Mouse (Mus musculus) C2C12 (cell line): Measurements from ENCODE around the gene Muc2.

ENCODE experiments used
- CEBPB ChIP-seq: IDR thresholded peaks from one replicate; pipeline ENCODE4 v1.6.1; 2011; ENCODE audit warnings: low read depth, mild to moderate bottlenecking, control low read depth, moderate library complexity
- CTCF ChIP-seq: IDR thresholded peaks from one replicate; pipeline ENCODE4 v1.5.1; 2011; ENCODE audit not compliant: control insufficient read depth, insufficient read depth, insufficient read length

DNA sequence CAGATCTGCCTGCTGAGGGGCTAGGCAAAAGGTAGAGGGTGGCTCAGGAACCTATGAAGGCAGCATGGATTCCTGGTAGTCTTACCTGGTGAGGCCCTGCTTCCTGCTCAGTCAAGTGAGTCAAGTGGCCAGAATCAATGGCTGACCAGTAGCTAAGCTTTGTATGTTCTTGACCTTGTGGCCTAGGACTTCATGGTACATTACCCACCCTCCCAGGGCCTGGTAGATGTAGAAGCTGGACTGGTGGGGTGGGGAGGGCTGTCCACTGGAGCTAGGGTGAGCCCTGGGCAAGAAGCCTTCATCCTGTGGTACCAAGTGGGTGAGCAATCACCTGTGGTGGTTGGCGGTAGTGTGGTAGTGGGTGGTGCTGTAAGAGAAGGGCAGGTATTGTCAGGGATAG is 47.8 kb upstream of the Muc2 start:
- TF ChIP-seq CEBPB = no peak
- TF ChIP-seq CTCF = no peak
